Mouse (Mus musculus) erythroblast, embryonic 14.5 days (primary cell): ENCODE data around the gene Olfr850.

Source experiments
- GATA1 ChIP-seq: IDR thresholded peaks from 2 replicates; pipeline ENCODE4 v1.6.1; 2012; ENCODE audit warnings: low read length, inconsistent platforms, mixed read lengths
- TAL1 ChIP-seq: IDR thresholded peaks from 3 replicates; pipeline ENCODE4 v1.6.1; 2012; ENCODE audit warnings: low read length, inconsistent platforms, mixed read lengths

DNA sequence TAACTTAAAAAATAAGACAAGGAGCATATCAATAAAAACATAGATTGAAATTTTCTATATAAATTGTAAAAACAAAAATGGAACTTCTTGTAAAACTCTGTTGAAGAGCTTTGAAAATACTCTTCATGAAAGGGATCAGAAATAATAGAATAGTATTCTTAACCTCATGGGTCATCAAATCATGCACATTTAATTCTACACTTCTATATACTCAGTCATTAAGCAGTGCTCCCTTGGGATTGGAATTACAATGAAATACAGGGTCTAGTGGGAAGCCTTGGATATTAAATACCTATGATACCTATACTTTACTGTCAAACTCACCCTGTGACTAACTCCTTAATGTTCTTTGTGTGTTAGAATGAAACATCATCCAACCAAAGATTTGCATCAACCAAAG lies 14.9 kb upstream of the Olfr850 start, which contains the start of gene Olfr851:
- TF ChIP-seq TAL1 (no peak), GATA1 (no peak)
